8 mouse cellular contexts compared by ENCODE assay signal in the genomic region with DNA sequence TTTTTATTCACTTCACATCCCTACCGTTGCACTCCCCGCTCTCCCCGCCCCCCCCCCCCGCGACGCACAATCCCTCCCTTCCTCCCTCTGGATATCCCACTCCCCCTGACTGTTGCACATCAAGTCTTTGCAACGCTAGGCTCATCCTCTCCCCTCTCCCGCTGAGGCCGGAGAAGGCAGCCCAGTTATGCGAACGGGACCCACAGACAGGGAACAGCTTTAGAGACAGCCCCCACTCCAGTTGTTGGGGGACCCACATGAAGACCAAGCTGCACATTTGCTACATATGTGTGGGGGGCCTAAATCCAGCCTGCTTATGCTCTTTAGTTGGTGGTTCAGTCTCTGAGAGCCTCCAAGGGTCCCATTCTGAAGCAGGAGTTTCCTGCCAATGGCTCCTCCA. TPM values are rescaled to one million over a fixed set of nuclear protein-coding genes. Genes with fewer than 3 reads are reported as not detected.
DNase-seq lines count a peak whose midpoint lies in the region; ATAC-seq and TF ChIP-seq lines count a peak whose summit lies in the region.

Gene Stambp (minus strand): TSS at position 59 of the 400 bp plus-strand sequence.

- TF ChIP-seq POLR2A in cortical plate, adult 2 months (IDR thresholded peaks at IDR 0.05; ENCODE audit: extremely low read depth, insufficient read depth, low read length) = no peak

- peaks cover 28% of the 10 kb centered on the region for H3K36me3 ChIP-seq in G1E (replicated peaks)
- H3K36me3 ChIP-seq in neural tube, embryonic 12.5 days = peaks cover 12% of the 10 kb centered on the region

- H3K27me3 ChIP-seq in G1E (ENCODE audit: insufficient read depth, low read length) = peaks cover 18% of the 10 kb centered on the region
- H3K27me3 ChIP-seq in neural tube, embryonic 12.5 days (replicated peaks) = no peaks in the 10 kb centered on the region

- no peak for TF ChIP-seq CTCF in G1E (IDR thresholded peaks at IDR 0.05; ENCODE audit: low read depth, low read length)
- no peak for TF ChIP-seq CTCF in cortical plate, adult 2 months (IDR thresholded peaks at IDR 0.05; ENCODE audit: extremely low read depth, insufficient read depth, low read length)

- intact Hi-C loops in heart, postnatal 25 days (cut with DNase I) = loop anchor here (5.0 kb wide), 1 partner anchor 220 kb away; no protein-coding TSS in a partner anchor
- intact Hi-C loops in heart, postnatal 14 days (cut with DNase I) = no loop called here
- intact Hi-C loops in left cerebral cortex, postnatal 4 days (cut with DNase I) = no loop called here

- no peak for DNase-seq in heart, adult 8-10 months (ENCODE audit: low spot score)
- DNase-seq in heart, postnatal 25 days (ENCODE audit: low spot score) = no peak
- DNase-seq in G1E (ENCODE audit: low spot score) (no peak), adipocyte (ENCODE audit: low spot score) (no peak)
- DNase-seq in heart, postnatal 14 days = peak in 1 of 2 experiments; percentile 21
- DNase-seq in left cerebral cortex, postnatal 4 days = peak; percentile 24

- peaks cover 32% of the 10 kb centered on the region for H3K4me1 ChIP-seq in G1E (ENCODE audit: insufficient read depth, low read depth, low read length)
- H3K4me1 ChIP-seq in cortical plate, adult 2 months (ENCODE audit: control insufficient read depth, insufficient read depth, low read length) = peaks cover 3% of the 10 kb centered on the region
- H3K4me1 ChIP-seq in neural tube, embryonic 12.5 days = peaks cover 12% of the 10 kb centered on the region

- 0% methylated on average over 7 of the region's 11 CpGs for WGBS in neural tube, embryonic 12.5 days

- H3K4me2 ChIP-seq in neural tube, embryonic 12.5 days (replicated peaks) = peak within 1 kb of the TSS; percentile 82

- no peaks in the 10 kb centered on the region for H3K9me3 ChIP-seq in G1E (replicated peaks)
- H3K9me3 ChIP-seq in neural tube, embryonic 12.5 days = no peaks in the 10 kb centered on the region

- H3K4me3 ChIP-seq in G1E (ENCODE audit: low read depth, low read length) = peak within 1 kb of the TSS; percentile 90
- peak within 1 kb of the TSS; percentile 82 for H3K4me3 ChIP-seq in cortical plate, adult 2 months (ENCODE audit: insufficient read depth, low read length)
- H3K4me3 ChIP-seq in neural tube, embryonic 12.5 days = peak within 1 kb of the TSS; percentile 69

- H3K27ac ChIP-seq in cortical plate, adult 2 months (ENCODE audit: insufficient read depth, low read length) = peak within 1 kb of the TSS; percentile 81; the same call in 1 of the 2 replicates
- H3K27ac ChIP-seq in neural tube, embryonic 12.5 days = peak within 1 kb of the TSS; percentile 80

- ATAC-seq in G1E (ENCODE audit: extremely low read depth, insufficient number of reproducible peaks, low FRiP score, poor library complexity, severe bottlenecking) = no peak
- peak; percentile 81 for ATAC-seq in neural tube, embryonic 12.5 days (ENCODE audit: low FRiP score, low read depth)

- peak within 1 kb of the TSS; percentile 76 for H3K9ac ChIP-seq in neural tube, embryonic 12.5 days

RNA-seq across cellular contexts. Expression of gene Stambp, which starts in this region (rescaled TPM):
- total RNA-seq in heart, adult 8-10 months (2022) = 10 to 100 TPM; 11.4 to 14.9 (median 12.9) TPM
- total RNA-seq in heart, postnatal 25 days (2021) = 10 to 100 TPM in 1 of 2 experiments, 1 to 10 TPM in 1; 10.0 to 12.6 TPM
- 47.3 and 55.2 TPM in 2 replicates for total RNA-seq in G1E (2014; fragmentation: Nextera tagmentation)
- 7.0 and 8.2 TPM in 2 replicates for total RNA-seq in G1E (2017)
- polyA plus RNA-seq in G1E (2012) = 1.8 and 1.9 TPM in 2 replicates
- polyA plus RNA-seq in cortical plate, adult 2 months (2012; rRNA removed) = 36.4 and 37.4 TPM in 2 replicates
- 10 to 100 TPM; 13.4 to 13.7 TPM for total RNA-seq in heart, postnatal 14 days (2021)
- 10 to 100 TPM; 48.5 to 51.1 TPM for total RNA-seq in left cerebral cortex, postnatal 4 days (2021)
- 34.4 and 34.6 TPM in 2 replicates for polyA plus RNA-seq in neural tube, embryonic 12.5 days (2016; fragmentation: Nextera tagmentation; extraction: Ambion mirVana)

Comparison
In these comparisons a context has a peak if more than half of its experiments do, and no peak if none do; other contexts are left out.
1. RNA of gene Stambp (polyA plus RNA-seq): 36.4 to 37.4 TPM in cortical plate, adult 2 months and 34.4 to 34.6 TPM in neural tube, embryonic 12.5 days; 1.8 to 1.9 TPM in G1E; every median in the first group is over 10 times any median in the second.
2. Peak in every context shown above with its lines, with median percentiles within 50 percentile points of each other: H3K4me3 ChIP-seq.